Mouse (Mus musculus) bone marrow macrophage, adult 2 months (primary cell): Measurements from ENCODE around the gene Ccdc89. TPM values are rescaled to one million over a fixed set of nuclear protein-coding genes. Genes with fewer than 3 reads are reported as not detected.

Experiments used
- H3K27ac ChIP-seq: 2 replicates; pipeline ENCODE4 v1.5.1; 2012; ENCODE audit warnings: low read depth, low read length; ENCODE audit not compliant: insufficient read depth
- H3K4me1 ChIP-seq: 2 replicates; pipeline ENCODE4 v1.6.1; 2012; ENCODE audit warnings: low read length; ENCODE audit not compliant: control insufficient read depth, insufficient read depth
- H3K4me3 ChIP-seq: 2 replicates; pipeline ENCODE4 v1.5.1; 2012; ENCODE audit warnings: mild to moderate bottlenecking, low read length, moderate library complexity; ENCODE audit not compliant: insufficient read depth
- CTCF ChIP-seq: IDR thresholded peaks from 2 replicates; pipeline ENCODE4 v1.5.1; 2012; ENCODE audit warnings: low read depth, mild to moderate bottlenecking, low read length, moderate library complexity
- POLR2A ChIP-seq: IDR thresholded peaks from 2 replicates; pipeline ENCODE4 v1.6.1; 2012; ENCODE audit warnings: mild to moderate bottlenecking, low read depth, low read length, borderline replicate concordance
- polyA plus RNA-seq: library from polyadenylated mRNA; stranded (reverse); fragments of >200 nt; gene quantifications from 2 replicates; pipeline ENCODE4 v1.2.4, GENCODE M21; 2012; ENCODE audit not compliant: missing spikeins, insufficient read depth, insufficient read length

Ccdc89 gene
- not detected in 2 replicates for polyA plus RNA-seq

- no peak within 1 kb of the TSS for H3K27ac ChIP-seq
- TF ChIP-seq POLR2A (no peak), CTCF (no peak)
- H3K4me1 ChIP-seq: no peaks in the 10 kb centered on the region
- peak within 1 kb of the TSS; percentile 25 for H3K4me3 ChIP-seq
These were observed at the start of gene Ccdc89 for GRCm38 (mm10) chr7:90426020-90427001. Gene Ccdc89, plus strand, starts transcription at chr7:90426577.

GRCm38 (mm10) chr7:90384411-90384810, 42.0 kb upstream of the Ccdc89 start:
- no peak overlapping the region for H3K27ac ChIP-seq
- no peaks in the 10 kb centered on the region for H3K4me1 ChIP-seq
- no peak overlapping the region for H3K4me3 ChIP-seq
- TF ChIP-seq CTCF (no peak), POLR2A (no peak)

- no peak overlapping the region for H3K27ac ChIP-seq
- TF ChIP-seq POLR2A: no peak
- no peak for TF ChIP-seq CTCF
- H3K4me1 ChIP-seq: no peaks in the 10 kb centered on the region
- H3K4me3 ChIP-seq: no peak overlapping the region
These were observed 39.4 kb upstream of the Ccdc89 start for GRCm38 (mm10) chr7:90386885-90387459.

DNA sequence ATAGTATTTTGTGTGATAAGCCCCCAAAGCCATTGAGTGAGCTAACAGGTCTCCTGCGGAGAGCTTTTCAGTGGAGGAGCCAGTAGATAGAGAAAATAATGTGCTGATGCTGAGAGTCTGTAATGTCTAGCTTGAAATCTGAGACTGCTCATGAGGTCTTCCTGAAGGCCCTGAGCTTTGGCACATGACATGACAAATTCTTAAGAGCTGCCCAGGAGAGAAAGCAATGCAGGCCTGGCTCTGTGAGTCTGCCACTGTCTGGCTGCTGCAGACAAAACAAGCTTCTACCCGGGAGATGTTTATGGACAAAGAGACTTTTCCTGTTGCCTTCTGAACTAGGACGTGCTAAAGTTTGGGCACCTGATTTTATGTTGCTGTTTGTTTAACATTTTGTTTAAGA, 36.6 kb upstream of the Ccdc89 start:
- no peak for TF ChIP-seq POLR2A
- TF ChIP-seq CTCF: no peak

DNA sequence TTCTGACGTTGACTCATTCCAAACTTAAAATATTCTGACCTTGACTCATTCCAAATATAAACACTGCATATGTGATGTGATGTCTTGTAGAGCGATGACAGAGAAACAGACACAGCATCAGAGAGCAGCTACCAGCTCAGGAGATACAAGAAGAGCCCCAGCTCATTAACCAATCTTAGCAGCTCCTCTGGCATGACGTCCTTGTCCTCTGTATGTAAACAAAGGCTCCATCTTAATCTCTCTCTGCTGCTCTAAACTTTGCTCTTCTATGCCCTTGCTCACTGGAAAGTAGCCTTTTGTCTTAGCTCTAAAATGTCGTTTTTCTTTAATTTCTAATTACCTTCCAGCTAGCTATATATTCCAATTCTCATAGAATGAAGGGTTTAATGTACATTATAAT, 31.3 kb upstream of the Ccdc89 start:
- Histone ChIP-seq H3K4me3 (no peak overlapping the region), H3K27ac (no peak overlapping the region), H3K4me1 (no peaks in the 10 kb centered on the region)
- no peak for TF ChIP-seq POLR2A
- TF ChIP-seq CTCF: no peak

More for the DNA sequence above, 36.6 kb upstream of the Ccdc89 start:
- no peaks in the 10 kb centered on the region for H3K4me1 ChIP-seq
- no peak overlapping the region for H3K27ac ChIP-seq
- H3K4me3 ChIP-seq: no peak overlapping the region

DNA sequence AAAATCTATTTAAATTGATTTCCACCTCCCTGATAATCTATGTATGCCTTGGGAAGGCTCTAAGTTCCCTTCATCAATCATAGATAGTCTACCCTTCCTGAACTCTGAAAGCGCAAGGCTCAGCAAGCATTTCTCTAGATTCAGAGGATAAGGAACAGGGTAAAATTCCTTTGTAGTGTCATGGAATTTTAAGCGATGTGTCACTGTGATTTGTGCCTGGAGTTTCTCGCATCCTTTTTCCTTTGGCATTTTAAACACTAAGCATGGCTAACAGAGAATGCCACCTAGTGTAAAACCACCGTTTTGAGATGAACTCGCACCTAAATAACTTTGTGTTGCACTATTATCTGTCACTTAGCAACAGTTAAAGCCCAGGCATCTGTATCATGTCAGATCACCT, 30.4 kb upstream of the Ccdc89 start:
- Histone ChIP-seq H3K4me1 (no peaks in the 10 kb centered on the region), H3K27ac (no peak overlapping the region), H3K4me3 (no peak overlapping the region)
- TF ChIP-seq CTCF: no peak
- no peak for TF ChIP-seq POLR2A

DNA sequence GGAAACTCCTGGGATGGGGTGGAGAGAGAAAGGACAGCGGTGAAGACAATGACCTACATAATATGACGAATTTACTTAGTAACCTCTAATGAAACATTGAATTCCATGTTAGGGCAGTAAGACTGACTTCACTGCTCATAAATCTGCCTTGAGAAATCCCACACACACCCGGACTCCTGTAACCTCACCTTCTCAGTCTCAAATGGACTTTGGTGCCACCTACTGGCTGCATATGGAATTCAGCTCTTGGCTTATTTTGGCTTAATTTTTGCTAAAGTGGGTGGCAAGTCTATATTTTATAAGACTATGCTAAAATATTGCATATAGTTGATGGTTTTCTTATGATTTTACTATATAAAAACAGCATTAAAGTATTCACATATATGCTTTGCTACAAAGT, 16.4 kb upstream of the Ccdc89 start:
- no peak overlapping the region for H3K4me3 ChIP-seq
- no peak overlapping the region for H3K27ac ChIP-seq
- TF ChIP-seq POLR2A: no peak
- no peak for TF ChIP-seq CTCF

GRCm38 (mm10) chr7:90427006-90427405, 629 bp downstream of the Ccdc89 start:
- Histone ChIP-seq H3K27ac (no peak overlapping the region), H3K4me1 (no peaks in the 10 kb centered on the region), H3K4me3 (no peak overlapping the region)
- TF ChIP-seq CTCF: no peak
- no peak for TF ChIP-seq POLR2A

More for the DNA sequence above, 16.4 kb upstream of the Ccdc89 start:
- H3K4me1 ChIP-seq: no peaks in the 10 kb centered on the region

DNA sequence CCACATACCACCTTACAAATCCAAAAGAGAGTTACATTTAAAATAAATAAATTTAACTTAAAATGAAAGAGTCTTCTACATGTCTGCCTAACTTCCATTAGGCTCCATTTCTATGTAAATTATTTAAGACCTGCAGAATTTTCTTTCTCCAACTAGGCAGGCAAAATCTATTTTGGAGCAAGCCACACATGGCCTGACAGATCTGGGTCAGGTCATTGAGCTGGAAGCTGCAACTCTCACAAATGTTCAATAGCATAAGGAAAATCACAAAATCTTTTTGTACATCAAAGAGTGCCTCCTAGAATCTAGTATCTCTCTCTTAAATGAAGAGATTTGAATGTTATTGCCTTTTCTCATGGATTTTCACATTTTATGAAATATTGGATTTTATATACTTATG, 5.8 kb downstream of the Ccdc89 start:
- Histone ChIP-seq H3K4me3 (no peak overlapping the region), H3K27ac (no peak overlapping the region), H3K4me1 (no peaks in the 10 kb centered on the region)
- TF ChIP-seq CTCF (no peak), POLR2A (no peak)

- Histone ChIP-seq H3K4me1 (no peaks in the 10 kb centered on the region), H3K27ac (no peak overlapping the region), H3K4me3 (no peak overlapping the region)
- TF ChIP-seq CTCF (no peak), POLR2A (no peak)
These were observed 13.7 kb downstream of the Ccdc89 start for GRCm38 (mm10) chr7:90440044-90440443.
